Mouse (Mus musculus): ENCODE data around the gene Irs1. TPM values are rescaled to one million over a fixed set of nuclear protein-coding genes. Genes with fewer than 3 reads are reported as not detected.
A peak's percentile ranks its signal among the peaks of the same experiment; 100 is the strongest.

The Irs1 gene
- total and polyA plus RNA-seq, 2 experiments = 7.6 to 8.2 TPM

DNA sequence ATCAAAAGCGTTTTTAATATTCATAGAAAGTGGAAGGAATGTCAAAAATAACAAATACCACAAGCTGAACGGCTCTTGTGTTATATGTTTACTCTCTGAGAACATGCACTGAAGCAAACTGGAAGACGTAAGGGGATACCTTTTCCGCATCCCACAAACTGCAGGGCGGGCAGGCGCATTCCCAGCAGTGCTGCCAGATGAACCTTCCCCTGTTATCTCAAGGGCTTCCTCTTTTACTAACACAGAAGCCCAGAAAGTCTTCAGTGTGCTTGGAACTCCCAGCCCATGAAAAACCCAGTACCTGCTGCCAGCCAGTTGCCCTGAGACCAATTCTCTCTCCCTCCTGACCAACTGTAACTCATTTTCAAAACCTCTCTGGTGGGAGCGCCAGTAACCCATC, 90.6 kb downstream of the Irs1 start:
- DNase-seq (ENCODE audit: extremely low read depth, low read depth, low spot score) = no peak
- peaks cover 4% of the 10 kb centered on the region; the same call in 1 of the 2 replicates for H3K4me1 ChIP-seq (ENCODE audit: control insufficient read depth, insufficient read depth, low read length)
- no peaks in the 10 kb centered on the region for H3K79me2 ChIP-seq (ENCODE audit: control insufficient read depth, insufficient read depth, low read length)
- no peak overlapping the region for H3K27ac ChIP-seq (replicated peaks; ENCODE audit: insufficient read depth, low read depth, low read length)
- no peaks in the 10 kb centered on the region for H3K36me3 ChIP-seq (ENCODE audit: control insufficient read depth, insufficient read depth, low read length)
- TF ChIP-seq CTCF (IDR thresholded peaks at IDR 0.05; ENCODE audit: low read depth, low read length) (no peak), POLR2A (IDR thresholded peaks at IDR 0.05; ENCODE audit: extremely low read depth, insufficient read depth, low read length) (no peak)
- H3K9ac ChIP-seq (ENCODE audit: low read depth, low read length) = no peak overlapping the region
- H3K4me3 ChIP-seq (ENCODE audit: insufficient read depth, low read depth, low read length) = no peak overlapping the region
- WGBS = 79% methylated on average over 7 of the region's 7 CpGs
- H3K27me3 ChIP-seq (ENCODE audit: control insufficient read depth, insufficient read depth, low read length) = no peaks in the 10 kb centered on the region

- TF ChIP-seq POLR2A (IDR thresholded peaks at IDR 0.05; ENCODE audit: extremely low read depth, insufficient read depth, low read length) (no peak), CTCF (IDR thresholded peaks at IDR 0.05; ENCODE audit: low read depth, low read length) (no peak)
- peaks cover 4% of the 10 kb centered on the region; the same call in 1 of the 2 replicates for H3K4me1 ChIP-seq (ENCODE audit: control insufficient read depth, insufficient read depth, low read length)
- H3K27ac ChIP-seq (replicated peaks; ENCODE audit: insufficient read depth, low read depth, low read length) = no peak overlapping the region
- no peak for DNase-seq (ENCODE audit: extremely low read depth, low read depth, low spot score)
- no peaks in the 10 kb centered on the region for H3K27me3 ChIP-seq (ENCODE audit: control insufficient read depth, insufficient read depth, low read length)
- 38% methylated on average over 1 of the region's 1 CpGs for WGBS
- H3K36me3 ChIP-seq (ENCODE audit: control insufficient read depth, insufficient read depth, low read length) = no peaks in the 10 kb centered on the region
- no peak overlapping the region for H3K4me3 ChIP-seq (ENCODE audit: insufficient read depth, low read depth, low read length)
- H3K79me2 ChIP-seq (ENCODE audit: control insufficient read depth, insufficient read depth, low read length) = no peaks in the 10 kb centered on the region
- H3K9ac ChIP-seq (ENCODE audit: low read depth, low read length) = no peak overlapping the region
Measured at GRCm38 (mm10) chr1:82199918-82200317, 91.3 kb downstream of the Irs1 start.

DNA sequence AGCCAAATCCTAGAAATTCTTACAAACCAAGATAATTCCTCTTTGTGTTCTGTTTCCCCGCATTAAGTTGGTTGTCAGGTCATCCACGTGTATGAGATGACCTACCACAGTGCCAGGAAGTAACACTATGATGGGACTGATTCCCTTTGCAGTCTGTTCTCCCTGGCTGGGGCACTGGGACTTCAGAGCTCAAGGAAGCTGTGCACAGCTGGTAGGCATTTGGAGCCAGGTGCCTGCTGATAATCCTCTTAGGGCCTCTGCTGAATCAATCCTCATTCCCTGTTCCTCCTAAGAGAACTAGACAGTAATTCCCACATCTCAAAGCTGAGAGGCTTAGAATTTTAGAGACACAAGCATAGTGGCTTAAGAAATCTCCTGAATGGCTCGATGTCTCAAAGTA, 99.6 kb downstream of the Irs1 start:
- H3K4me3 ChIP-seq (ENCODE audit: insufficient read depth, low read depth, low read length) = no peak overlapping the region
- H3K27me3 ChIP-seq (ENCODE audit: control insufficient read depth, insufficient read depth, low read length) = no peaks in the 10 kb centered on the region
- no peak overlapping the region for H3K9ac ChIP-seq (ENCODE audit: low read depth, low read length)
- WGBS = 75% methylated on average over 3 of the region's 3 CpGs
- DNase-seq (ENCODE audit: extremely low read depth, low read depth, low spot score) = no peak
- H3K4me1 ChIP-seq (ENCODE audit: control insufficient read depth, insufficient read depth, low read length) = peaks cover 13% of the 10 kb centered on the region; the same call in 1 of the 2 replicates
- no peaks in the 10 kb centered on the region for H3K79me2 ChIP-seq (ENCODE audit: control insufficient read depth, insufficient read depth, low read length)
- H3K27ac ChIP-seq (replicated peaks; ENCODE audit: insufficient read depth, low read depth, low read length) = no peak overlapping the region
- no peaks in the 10 kb centered on the region for H3K36me3 ChIP-seq (ENCODE audit: control insufficient read depth, insufficient read depth, low read length)
- TF ChIP-seq POLR2A (IDR thresholded peaks at IDR 0.05; ENCODE audit: extremely low read depth, insufficient read depth, low read length) (no peak), CTCF (IDR thresholded peaks at IDR 0.05; ENCODE audit: low read depth, low read length) (no peak)

GRCm38 (mm10) chr1:82189516-82189915, 101.7 kb downstream of the Irs1 start:
- no peaks in the 10 kb centered on the region for H3K36me3 ChIP-seq (ENCODE audit: control insufficient read depth, insufficient read depth, low read length)
- peak; percentile 47 for DNase-seq (ENCODE audit: extremely low read depth, low read depth, low spot score)
- no peaks in the 10 kb centered on the region for H3K27me3 ChIP-seq (ENCODE audit: control insufficient read depth, insufficient read depth, low read length)
- H3K4me3 ChIP-seq (ENCODE audit: insufficient read depth, low read depth, low read length) = no peak overlapping the region
- H3K27ac ChIP-seq (replicated peaks; ENCODE audit: insufficient read depth, low read depth, low read length) = no peak overlapping the region
- no peak for TF ChIP-seq POLR2A (IDR thresholded peaks at IDR 0.05; ENCODE audit: extremely low read depth, insufficient read depth, low read length)
- TF ChIP-seq CTCF (IDR thresholded peaks at IDR 0.05; ENCODE audit: low read depth, low read length) = no peak
- no peak overlapping the region for H3K9ac ChIP-seq (ENCODE audit: low read depth, low read length)
- 51% methylated on average over 3 of the region's 3 CpGs for WGBS
- no peaks in the 10 kb centered on the region for H3K79me2 ChIP-seq (ENCODE audit: control insufficient read depth, insufficient read depth, low read length)
- peaks cover 15% of the 10 kb centered on the region; the same call in 1 of the 2 replicates for H3K4me1 ChIP-seq (ENCODE audit: control insufficient read depth, insufficient read depth, low read length)

DNA sequence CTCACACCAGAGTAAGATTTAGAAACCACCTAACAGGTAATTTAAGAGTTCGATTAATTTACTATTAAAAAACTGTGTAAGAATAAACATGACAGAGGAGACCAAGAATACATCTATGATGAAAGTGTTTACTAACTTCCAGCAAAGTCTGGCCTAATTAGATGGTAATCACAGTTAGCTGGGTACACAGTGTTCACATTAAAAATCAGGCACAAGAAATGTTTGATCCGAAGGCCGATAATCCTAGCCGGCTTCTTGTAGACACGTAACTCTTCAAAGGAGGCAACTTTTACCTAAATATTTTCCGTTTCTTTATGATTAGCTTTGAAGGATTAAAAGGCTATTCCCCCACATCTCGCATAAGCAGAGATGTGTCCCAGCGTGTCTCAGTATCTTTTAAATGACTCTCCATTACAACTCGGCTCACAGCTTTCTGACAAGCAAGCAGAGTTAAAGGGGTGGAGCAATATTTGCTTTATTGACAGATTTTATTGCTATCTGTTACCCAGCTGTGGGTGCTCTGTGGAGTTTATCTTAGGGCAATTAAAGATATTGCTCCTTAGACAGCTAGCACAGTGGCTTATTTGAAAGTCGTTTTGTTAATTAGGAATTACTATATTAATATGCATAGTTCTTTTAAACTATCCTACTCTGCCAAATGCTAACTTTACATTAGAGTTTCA, 102.5 kb downstream of the Irs1 start:
- WGBS = 25% methylated on average over 10 of the region's 10 CpGs
- peaks cover 16% of the 10 kb centered on the region; the same call in 1 of the 2 replicates for H3K4me1 ChIP-seq (ENCODE audit: control insufficient read depth, insufficient read depth, low read length)
- H3K79me2 ChIP-seq (ENCODE audit: control insufficient read depth, insufficient read depth, low read length) = no peaks in the 10 kb centered on the region
- peak overlapping the region; percentile 58 for H3K27ac ChIP-seq (replicated peaks; ENCODE audit: insufficient read depth, low read depth, low read length)
- H3K36me3 ChIP-seq (ENCODE audit: control insufficient read depth, insufficient read depth, low read length) = no peaks in the 10 kb centered on the region
- no peak overlapping the region for H3K9ac ChIP-seq (ENCODE audit: low read depth, low read length)
- H3K4me3 ChIP-seq (ENCODE audit: insufficient read depth, low read depth, low read length) = no peak overlapping the region
- TF ChIP-seq CTCF (IDR thresholded peaks at IDR 0.05; ENCODE audit: low read depth, low read length) (no peak), POLR2A (IDR thresholded peaks at IDR 0.05; ENCODE audit: extremely low read depth, insufficient read depth, low read length) (no peak)
- DNase-seq (ENCODE audit: extremely low read depth, low read depth, low spot score) = peak; percentile 87
- H3K27me3 ChIP-seq (ENCODE audit: control insufficient read depth, insufficient read depth, low read length) = no peaks in the 10 kb centered on the region

DNA sequence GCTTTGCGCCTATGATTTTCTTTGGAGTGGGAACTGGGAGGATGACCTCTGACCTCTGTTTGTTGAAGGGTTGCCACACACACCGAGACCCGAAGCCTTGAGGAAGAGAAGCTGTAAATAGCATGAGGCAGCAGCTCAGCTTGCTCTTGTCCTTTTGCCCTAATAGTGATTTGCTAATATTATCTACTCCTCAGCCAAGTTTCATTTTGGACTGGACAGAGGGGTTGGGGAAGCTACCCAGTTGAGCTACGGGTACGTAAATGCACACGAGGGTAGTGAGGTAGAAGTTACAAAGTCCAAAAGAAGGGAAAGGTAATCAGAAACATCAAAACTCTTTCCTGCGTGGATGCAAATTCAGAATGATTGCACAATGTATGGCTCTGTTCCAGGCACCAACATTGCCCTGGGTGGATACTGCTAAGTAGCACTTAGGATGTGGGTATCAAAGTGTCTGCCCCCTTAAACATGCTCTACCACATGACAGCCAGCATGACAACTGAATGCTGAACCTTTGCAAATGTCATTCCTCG, 107.2 kb downstream of the Irs1 start:
- TF ChIP-seq POLR2A (IDR thresholded peaks at IDR 0.05; ENCODE audit: extremely low read depth, insufficient read depth, low read length) (no peak), CTCF (IDR thresholded peaks at IDR 0.05; ENCODE audit: low read depth, low read length) (no peak)
- no peak overlapping the region for H3K9ac ChIP-seq (ENCODE audit: low read depth, low read length)
- H3K27me3 ChIP-seq (ENCODE audit: control insufficient read depth, insufficient read depth, low read length) = no peaks in the 10 kb centered on the region
- peak; percentile 100 for DNase-seq (ENCODE audit: extremely low read depth, low read depth, low spot score)
- H3K36me3 ChIP-seq (ENCODE audit: control insufficient read depth, insufficient read depth, low read length) = no peaks in the 10 kb centered on the region
- H3K4me1 ChIP-seq (ENCODE audit: control insufficient read depth, insufficient read depth, low read length) = peaks cover 24% of the 10 kb centered on the region
- WGBS = 13% methylated on average over 8 of the region's 8 CpGs
- no peaks in the 10 kb centered on the region for H3K79me2 ChIP-seq (ENCODE audit: control insufficient read depth, insufficient read depth, low read length)
- peak overlapping the region; percentile 65 for H3K27ac ChIP-seq (replicated peaks; ENCODE audit: insufficient read depth, low read depth, low read length)
- no peak overlapping the region for H3K4me3 ChIP-seq (ENCODE audit: insufficient read depth, low read depth, low read length)

Other genes with a start within 250 kb of the Irs1 start
- not detected in 2 replicates for gene Gm9747, start 58.3 kb downstream of the Irs1 start, total RNA-seq (2014; rRNA removed)
- 0.05 TPM in 1 of 2 replicates, not detected in the other for gene Gm9747, start 58.3 kb downstream of the Irs1 start, polyA plus RNA-seq (2012; rRNA removed)
- gene Rhbdd1, start 25.0 kb upstream of the Irs1 start, total RNA-seq (2014; rRNA removed) = 10.9 and 12.1 TPM in 2 replicates
- 10.9 and 11.4 TPM in 2 replicates for gene Rhbdd1, start 25.0 kb upstream of the Irs1 start, polyA plus RNA-seq (2012; rRNA removed)